Mouse (Mus musculus) spleen, adult 2 months (tissue): ENCODE results near the gene Smim4.

Source experiments
- CTCF ChIP-seq: fragments of 200-500 bp; IDR thresholded peaks from 2 replicates; pipeline ENCODE4 v1.5.1; 2011; ENCODE audit warnings: mild to moderate bottlenecking, inconsistent platforms; ENCODE audit not compliant: insufficient read depth, insufficient read length, insufficient replicate concordance; ENCODE audit errors: extremely low read depth
- POLR2A ChIP-seq: fragments of 200-500 bp; IDR thresholded peaks from 2 replicates; pipeline ENCODE4 v1.6.1; 2011; ENCODE audit warnings: low read depth, low read length, inconsistent platforms

GRCm38 (mm10) chr14:31126826-31127225 lies 1.9 kb downstream of the Smim4 start:
- TF ChIP-seq CTCF (no peak), POLR2A (no peak)
